Mouse (Mus musculus): ENCODE measurements around the gene Calm3.

- no peak for TF ChIP-seq CTCF (IDR thresholded peaks at IDR 0.05; ENCODE audit: low read depth)
- TF ChIP-seq EP300 (IDR thresholded peaks at IDR 0.05; ENCODE audit: low read depth) = no peak
Observed at GRCm38 (mm10) chr7:16915461-16916340, 8.2 kb downstream of the Calm3 start.
